18 mouse cellular contexts compared by ENCODE assay signal in genomic region chr3:149724879-149725278, GRCm38 (mm10).
"Had no signal": no experiment of that assay in that cellular context is flagged by ENCODE, and none has a peak within 500 bp of the region (broad histone marks: within the 10 kb centered on the region; RNA-seq: fewer than 3 reads in every experiment).

No protein-coding gene starts in this region.

- H3K4me2 ChIP-seq: lung, embryonic 14.5 days; midbrain, embryonic 12.5 days; neural tube, embryonic 13.5 days; neural tube, embryonic 15.5 days had no signal

- H3K27ac ChIP-seq: midbrain, embryonic 12.5 days; neural tube, embryonic 13.5 days; neural tube, embryonic 15.5 days had no signal

- ATAC-seq: midbrain, embryonic 16.5 days had no signal

- H3K36me3 ChIP-seq: midbrain, embryonic 12.5 days; neural tube, embryonic 13.5 days; neural tube, embryonic 15.5 days had no signal

- DNase-seq: lung, adult 18-20 months; lung, embryonic 14.5 days; lung, postnatal 10 days; lung, postnatal 4 days; midbrain, embryonic 14.5 days; retina, postnatal 1 day; right cerebral cortex, adult 18-20 months; right cerebral cortex, postnatal 25 days; right cerebral cortex, postnatal 4 days; spleen, adult 18-20 months; thymus, adult 18-20 months; thymus, postnatal 14 days; thymus, postnatal 36 days had no signal

- H3K27me3 ChIP-seq: midbrain, embryonic 12.5 days; neural tube, embryonic 13.5 days; neural tube, embryonic 15.5 days had no signal

- H3K4me1 ChIP-seq: midbrain, embryonic 12.5 days; neural tube, embryonic 13.5 days; neural tube, embryonic 15.5 days had no signal

- H3K9ac ChIP-seq: lung, embryonic 14.5 days; midbrain, embryonic 12.5 days; neural tube, embryonic 13.5 days; neural tube, embryonic 15.5 days had no signal

- H3K4me3 ChIP-seq: midbrain, embryonic 12.5 days; myocyte; neural tube, embryonic 13.5 days; neural tube, embryonic 15.5 days had no signal

- H3K9me3 ChIP-seq: midbrain, embryonic 12.5 days; neural tube, embryonic 13.5 days; neural tube, embryonic 15.5 days had no signal
